Mouse (Mus musculus) layer of hippocampus, adult 6 months (tissue): ENCODE results near the gene Rpap2. TPM values are rescaled to one million over a fixed set of nuclear protein-coding genes. Genes with fewer than 3 reads are reported as not detected.

ENCODE experiments used
- long read RNA-seq, 2 experiments: library from polyadenylated mRNA; unstranded; transcript quantifications; one replicate each; pipeline ENCODE4 v2.0.0; 2019 to 2020
- polyA plus RNA-seq: library from polyadenylated mRNA; unstranded; fragments of <200 nt; fragmentation: Nextera tagmentation; gene quantifications from 2 replicates; pipeline ENCODE4 v1.2.3, GENCODE M21; 2021

The Rpap2 gene
- polyA plus RNA-seq, result 21.7 and 22.4 TPM in 2 replicates
- long read RNA-seq, experiment 1, transcript Rpap2-201 (13 exons, 2,268 nt), result major isoform, 19 of 48 reads
- long read RNA-seq, experiment 1, partial matches to known transcripts, result 6 of 48 reads
- long read RNA-seq, experiment 1, other reads (novel, unspliced or antisense), result 16 of 48 reads
- long read RNA-seq, experiment 2, transcript Rpap2-204 (12 exons, 2,914 nt), result minor isoform, 11 of 137 reads
- long read RNA-seq, experiment 2, transcript Rpap2-201 (13 exons, 2,268 nt), result major isoform, 50 of 137 reads
- long read RNA-seq, experiment 2, partial matches to known transcripts, result 5 of 137 reads
- long read RNA-seq, experiment 2, other reads (novel, unspliced or antisense), result 64 of 137 reads

GRCm38 (mm10) chr5:107597301-107598077 lies at the start of gene Rpap2, which contains the start of gene Glmn:
Gene Rpap2, plus strand, starts transcription at chr5:107597373.
Gene Glmn, minus strand, starts transcription at chr5:107597888.

Other genes with a start within 250 kb of the Rpap2 start
- 78.8 and 89.2 TPM in 2 replicates for gene Ephx4, start 194.6 kb upstream of the Rpap2 start, polyA plus RNA-seq
- gene Lpcat2b, start 165.8 kb upstream of the Rpap2 start, polyA plus RNA-seq, result not detected in 2 replicates
- gene Btbd8, start 159.4 kb upstream of the Rpap2 start, polyA plus RNA-seq, result 42.0 and 44.6 TPM in 2 replicates
- gene Gm42669, start 89.8 kb upstream of the Rpap2 start, polyA plus RNA-seq, result 0.06 TPM in 2 replicates
- gene 1700028K03Rik, start 62.7 kb upstream of the Rpap2 start, polyA plus RNA-seq, result 0.10 and 0.24 TPM in 2 replicates
- 8.9 and 9.1 TPM in 2 replicates for gene Glmn, start 515 bp downstream of the Rpap2 start, polyA plus RNA-seq
- gene Gfi1, start 128.7 kb downstream of the Rpap2 start, polyA plus RNA-seq, result not detected in 2 replicates
- gene Ube2d2b, start 232.7 kb downstream of the Rpap2 start, polyA plus RNA-seq, result not detected in 2 replicates